Mouse (Mus musculus) thymus, postnatal 4 days (tissue): ENCODE results near the gene Apc2.
"Not testable (repeated sequence)": the region's sequence is repeated elsewhere in the genome, so short reads cannot be mapped to it uniquely, and the experiment has no call there.

Experiments used
- DNase-seq: peaks from one replicate; pipeline ENCODE4 v3.0.0; 2021

Gene Apc2

DNA sequence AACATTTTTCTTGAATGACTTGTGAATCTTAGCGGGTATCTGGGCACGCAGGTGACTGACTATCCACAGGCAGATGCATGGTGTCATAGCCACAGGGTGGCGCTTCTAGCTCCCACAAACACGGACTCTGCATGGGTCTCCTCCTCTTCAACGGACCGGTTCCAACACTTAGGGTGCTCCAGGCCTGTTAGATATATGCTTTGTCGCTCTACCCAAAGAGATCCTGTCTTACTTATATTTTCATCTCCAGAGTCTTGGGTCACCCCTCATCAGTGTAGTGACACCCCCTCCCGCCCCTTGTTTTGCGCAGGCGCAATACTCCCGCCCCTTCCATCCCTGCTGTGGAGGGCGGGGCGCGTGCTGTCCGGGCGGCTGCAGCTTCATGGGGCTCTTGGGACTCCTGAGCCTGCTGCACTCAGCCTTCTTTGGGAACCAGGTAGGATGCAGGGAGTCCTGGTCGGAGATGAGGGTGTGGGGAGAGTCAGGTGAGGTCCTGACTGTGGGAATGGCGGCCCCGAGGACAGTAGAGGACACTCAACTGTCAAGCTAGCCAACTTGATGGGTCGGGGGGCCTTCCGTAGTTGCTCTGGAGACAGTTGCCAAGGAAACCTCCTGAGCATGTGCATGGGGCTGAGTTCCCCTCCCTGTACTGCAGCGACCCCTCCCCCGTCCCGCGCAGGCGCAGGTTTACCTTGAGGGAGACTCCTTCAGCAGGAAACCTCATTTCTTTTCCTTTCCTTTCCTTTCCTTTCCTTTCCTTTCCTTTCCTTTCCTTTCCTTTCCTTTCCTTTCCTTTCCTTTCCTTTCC, at the start of gene Apc2:
Gene Apc2 (plus strand): TSS at position 360 of the 808 bp plus-strand sequence.
- peak; percentile 78 for DNase-seq

- no peak for DNase-seq
Measured at GRCm38 (mm10) chr10:80247849-80248248, 47.9 kb upstream of the Apc2 start.

- not testable (repeated sequence) for DNase-seq
Measured at GRCm38 (mm10) chr10:80248437-80248836, 47.3 kb upstream of the Apc2 start.

DNA sequence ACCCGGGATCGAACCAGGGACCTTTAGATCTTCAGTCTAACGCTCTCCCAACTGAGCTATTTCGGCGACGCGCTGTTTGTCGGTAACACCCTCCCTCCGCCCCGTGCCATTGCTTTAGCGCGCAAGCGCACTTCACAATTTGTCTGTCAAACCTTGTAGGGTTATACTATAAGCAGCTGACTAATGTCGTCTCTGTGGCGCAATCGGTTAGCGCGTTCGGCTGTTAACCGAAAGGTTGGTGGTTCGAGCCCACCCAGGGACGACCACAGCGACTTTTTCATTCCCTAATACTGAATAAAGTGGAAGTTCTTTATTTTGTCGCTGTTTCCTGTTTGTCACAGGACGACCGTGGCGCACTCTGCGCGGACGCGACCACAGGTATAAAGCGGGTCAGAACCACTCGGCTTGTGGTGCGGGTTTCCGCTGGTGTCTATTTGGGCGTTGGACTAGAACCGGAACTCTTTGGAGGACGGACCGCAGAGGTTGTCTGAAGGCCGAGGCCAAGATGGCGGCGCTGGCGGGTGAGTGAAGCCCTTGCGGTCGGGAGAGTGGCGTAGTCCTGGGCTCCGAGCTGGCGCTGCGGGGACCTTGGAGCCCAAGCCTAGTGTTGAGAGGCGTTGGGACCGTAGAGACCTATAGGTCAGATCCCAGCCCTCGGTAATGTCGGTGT, 46.7 kb upstream of the Apc2 start, which contains the start of gene Ndufs7:
Gene Ndufs7 (plus strand): TSS at position 151 of the 670 bp plus-strand sequence.
- peak; percentile 92 for DNase-seq

- no peak for DNase-seq
Measured at GRCm38 (mm10) chr10:80250059-80250458, 45.7 kb upstream of the Apc2 start.

DNA sequence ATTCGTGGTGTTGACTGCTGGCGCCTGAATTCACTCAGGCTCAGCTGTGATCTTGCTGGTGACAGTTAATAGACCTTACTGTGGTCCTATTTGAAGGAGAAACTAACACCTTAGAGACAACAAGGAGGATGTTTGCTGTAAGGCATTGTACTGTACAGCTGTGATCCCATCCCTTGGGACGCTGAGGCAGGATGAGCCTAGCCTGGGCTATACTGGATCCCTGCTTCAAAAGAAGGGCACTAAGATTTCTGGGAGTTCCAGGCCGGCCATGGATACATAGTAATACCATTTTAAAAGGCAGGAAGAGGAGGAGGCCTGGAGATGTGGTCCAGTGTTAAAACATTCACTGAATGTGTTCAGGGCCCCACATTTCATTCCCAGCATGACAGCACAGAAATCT, 45.2 kb upstream of the Apc2 start:
- no peak for DNase-seq

- no peak for DNase-seq
Measured at GRCm38 (mm10) chr10:80252011-80252410, 43.8 kb upstream of the Apc2 start.

DNA sequence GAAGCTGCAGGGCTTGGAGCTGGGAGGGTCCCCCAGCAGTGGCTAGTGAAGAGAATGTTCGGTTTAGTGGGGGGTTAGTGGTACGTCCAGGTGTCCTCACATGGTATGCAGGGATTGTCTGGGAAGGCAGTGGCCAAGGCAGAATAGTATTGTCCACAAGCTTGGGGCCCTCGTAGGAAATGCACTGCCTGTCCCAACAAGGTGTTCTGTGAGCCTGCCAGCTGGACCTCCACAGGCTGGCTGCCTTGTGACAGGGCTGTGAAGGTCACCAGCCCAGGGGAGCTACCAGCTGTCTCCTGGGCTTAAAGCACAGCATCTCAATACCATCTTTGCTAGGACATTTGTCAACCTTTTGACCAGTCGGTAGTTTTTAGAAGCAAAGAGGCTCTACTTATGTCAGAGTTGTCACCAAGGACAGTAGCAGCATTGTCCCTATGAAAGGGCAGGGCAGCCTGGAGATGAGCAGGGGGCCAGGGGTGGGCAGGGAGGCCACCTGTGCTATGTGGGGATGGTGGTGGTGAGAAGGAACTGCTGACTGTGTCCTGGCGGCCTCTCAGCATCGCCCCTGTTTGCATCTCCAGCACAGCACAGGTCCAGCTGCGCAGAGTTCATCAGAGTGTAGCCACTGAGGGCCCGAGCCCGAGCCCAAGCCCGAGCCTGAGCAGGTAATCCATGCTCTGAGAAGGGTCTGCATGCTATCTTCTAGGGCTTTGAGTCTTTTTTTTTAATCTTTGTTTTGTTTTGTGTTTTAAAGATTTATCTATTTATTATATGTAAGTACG, 43.1 kb upstream of the Apc2 start:
- no peak for DNase-seq

DNA sequence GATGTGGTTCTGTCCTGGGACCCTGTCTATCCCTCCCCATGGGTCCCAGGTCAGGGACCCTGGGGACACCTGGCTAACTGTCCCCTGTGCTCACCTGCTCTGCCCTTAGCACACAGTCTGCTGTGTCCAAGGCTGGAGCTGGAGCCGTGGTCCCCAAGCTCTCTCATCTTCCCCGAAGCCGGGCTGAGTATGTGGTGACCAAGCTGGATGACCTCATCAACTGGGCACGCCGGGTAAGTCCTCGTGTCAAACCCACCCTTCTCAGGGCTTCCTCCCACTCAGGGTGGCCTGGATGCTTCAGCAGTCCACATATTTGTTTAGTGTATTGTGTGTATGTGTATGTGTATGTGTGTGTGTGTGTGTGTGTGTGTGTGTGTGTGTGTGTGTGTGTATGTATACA, 42.2 kb upstream of the Apc2 start:
- no peak for DNase-seq

- no peak for DNase-seq
Measured at GRCm38 (mm10) chr10:80254331-80255297, 41.2 kb upstream of the Apc2 start.

DNA sequence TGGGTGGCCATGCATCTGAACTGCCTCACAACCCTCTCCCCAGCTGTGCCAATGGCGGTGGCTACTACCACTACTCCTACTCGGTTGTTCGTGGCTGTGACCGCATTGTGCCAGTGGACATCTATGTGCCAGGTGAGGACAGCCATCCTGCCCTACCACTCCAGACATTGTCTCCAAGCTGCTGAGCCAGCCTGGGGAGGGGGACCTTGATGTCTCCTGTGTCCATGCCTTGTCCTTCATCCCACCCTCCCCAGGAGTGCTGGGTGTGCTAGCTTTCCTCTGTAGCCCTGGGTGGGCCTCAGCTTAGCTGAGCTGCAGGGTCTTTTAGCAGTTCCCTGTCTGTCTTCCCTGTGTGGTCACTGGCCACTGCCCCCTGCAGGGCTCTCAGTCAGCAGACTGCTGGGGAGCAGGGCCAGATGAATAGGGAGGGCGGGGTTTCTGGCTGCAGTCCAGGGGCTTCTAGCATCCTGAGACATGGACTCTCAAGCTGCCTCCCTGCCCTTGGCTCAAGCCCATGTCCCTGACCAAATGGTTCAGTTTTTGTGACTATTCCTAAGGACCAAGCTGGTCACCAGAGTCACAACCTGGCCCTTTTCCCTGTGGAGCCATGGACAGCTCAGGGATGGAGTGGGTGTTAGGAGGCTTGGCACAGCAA, 39.8 kb upstream of the Apc2 start:
- DNase-seq = no peak

DNA sequence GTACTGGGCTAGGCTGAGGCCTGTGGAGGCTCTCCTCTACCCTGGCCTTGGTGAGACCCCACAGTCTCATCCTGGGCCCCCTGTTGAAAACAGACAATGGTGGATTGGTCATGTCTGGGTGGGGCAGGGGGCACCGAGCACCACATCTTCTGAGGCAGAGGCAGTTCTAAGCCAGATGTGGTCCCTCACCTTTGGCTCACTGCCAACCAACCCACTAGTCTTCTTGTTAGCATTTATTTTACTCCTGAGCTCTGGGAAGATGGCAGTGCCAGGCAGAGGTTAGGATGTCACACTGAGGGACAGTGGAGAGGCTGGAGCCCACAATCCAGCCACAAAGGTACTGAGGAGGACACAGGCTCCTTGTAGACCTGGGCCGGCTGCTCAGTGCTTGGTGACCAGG, 37.8 kb upstream of the Apc2 start:
- no peak for DNase-seq

DNA sequence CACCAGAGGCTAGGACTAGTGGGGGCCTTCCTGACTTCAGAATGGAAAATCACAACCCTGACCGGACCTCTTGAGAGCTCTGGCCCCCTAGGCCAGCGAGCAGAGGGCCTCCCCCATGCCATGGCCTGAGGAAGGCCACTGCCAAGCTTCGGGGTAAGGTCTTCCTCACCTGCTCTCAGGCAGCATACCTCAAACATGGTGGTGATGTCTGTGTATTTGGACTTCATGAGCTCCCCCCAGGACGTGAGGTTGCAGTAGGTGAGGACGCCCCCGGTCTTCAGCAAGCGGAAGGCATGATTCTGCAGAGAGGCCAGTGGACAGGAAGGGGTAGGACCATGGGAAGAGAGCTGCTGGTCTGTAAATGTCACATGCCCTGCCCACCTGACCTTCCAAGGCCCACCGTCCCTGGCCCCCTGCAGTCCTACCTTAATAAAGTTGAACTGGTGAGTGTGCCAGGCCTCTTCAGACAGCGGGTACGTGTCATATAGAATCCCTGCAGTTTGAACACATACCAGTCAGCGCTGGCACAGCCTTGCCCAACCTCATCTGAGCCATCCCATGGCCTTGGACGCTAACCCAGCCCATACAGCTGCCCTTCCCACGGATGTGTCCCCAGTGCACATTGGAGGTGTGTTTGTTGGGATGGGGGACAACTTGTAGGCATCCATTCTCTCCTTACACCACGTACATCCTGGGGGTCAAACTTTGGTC, 36.9 kb upstream of the Apc2 start:
- no peak for DNase-seq

DNA sequence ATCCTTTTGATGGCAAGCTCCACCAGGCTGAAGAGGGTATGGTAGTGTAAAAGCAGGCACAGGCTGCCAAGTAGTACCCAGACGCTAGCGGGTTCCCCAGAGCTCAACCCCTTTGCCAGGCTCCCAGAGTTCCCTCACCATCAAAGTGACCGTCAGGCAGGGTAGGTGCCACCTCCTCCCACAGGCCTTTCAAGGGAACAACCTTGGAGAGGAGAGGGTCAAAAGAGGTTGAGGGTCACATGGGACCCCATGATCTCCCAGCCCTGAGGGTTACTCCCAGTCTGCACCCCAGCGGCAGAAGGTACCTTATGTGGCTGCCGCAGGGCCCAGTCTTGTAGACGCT, 36.3 kb upstream of the Apc2 start:
- no peak for DNase-seq

DNA sequence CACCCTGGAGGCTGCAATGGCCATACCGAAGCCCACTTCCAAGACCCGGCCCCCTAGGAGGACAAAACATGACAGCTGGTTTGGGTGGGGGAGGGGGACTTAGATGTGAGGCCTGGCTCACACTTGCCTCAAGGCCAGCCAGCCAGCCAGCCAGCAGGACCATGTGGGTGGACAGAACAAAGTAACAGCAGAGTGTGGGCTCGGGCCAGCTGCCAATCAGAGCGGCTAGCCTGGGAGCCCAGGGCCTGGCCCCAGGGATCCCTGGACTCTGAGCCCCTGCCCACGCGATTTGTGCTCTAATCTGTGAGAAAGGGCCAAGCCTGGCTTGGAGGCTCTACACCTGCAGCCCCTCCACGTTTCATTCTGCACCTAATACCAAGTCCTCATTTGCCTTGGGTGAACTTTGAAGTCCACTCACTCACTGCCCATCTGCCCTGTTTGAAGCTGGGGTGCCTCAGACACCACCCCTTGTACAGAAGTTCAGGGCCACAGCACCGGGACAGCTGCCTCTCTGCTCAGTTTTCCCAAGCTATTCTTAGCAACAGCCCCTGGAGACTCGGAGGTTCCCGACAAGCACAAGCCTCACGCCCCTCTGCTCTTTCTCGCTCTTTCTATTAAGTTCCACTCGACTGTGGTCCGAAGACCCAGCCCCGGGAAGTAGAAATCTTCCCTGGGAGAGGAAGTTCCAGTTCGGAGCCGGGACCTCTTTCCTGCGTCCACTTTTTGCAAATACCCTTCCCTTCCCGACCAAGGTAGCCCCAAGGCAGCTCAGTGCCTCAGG, 35.7 kb upstream of the Apc2 start:
- DNase-seq = no peak

DNA sequence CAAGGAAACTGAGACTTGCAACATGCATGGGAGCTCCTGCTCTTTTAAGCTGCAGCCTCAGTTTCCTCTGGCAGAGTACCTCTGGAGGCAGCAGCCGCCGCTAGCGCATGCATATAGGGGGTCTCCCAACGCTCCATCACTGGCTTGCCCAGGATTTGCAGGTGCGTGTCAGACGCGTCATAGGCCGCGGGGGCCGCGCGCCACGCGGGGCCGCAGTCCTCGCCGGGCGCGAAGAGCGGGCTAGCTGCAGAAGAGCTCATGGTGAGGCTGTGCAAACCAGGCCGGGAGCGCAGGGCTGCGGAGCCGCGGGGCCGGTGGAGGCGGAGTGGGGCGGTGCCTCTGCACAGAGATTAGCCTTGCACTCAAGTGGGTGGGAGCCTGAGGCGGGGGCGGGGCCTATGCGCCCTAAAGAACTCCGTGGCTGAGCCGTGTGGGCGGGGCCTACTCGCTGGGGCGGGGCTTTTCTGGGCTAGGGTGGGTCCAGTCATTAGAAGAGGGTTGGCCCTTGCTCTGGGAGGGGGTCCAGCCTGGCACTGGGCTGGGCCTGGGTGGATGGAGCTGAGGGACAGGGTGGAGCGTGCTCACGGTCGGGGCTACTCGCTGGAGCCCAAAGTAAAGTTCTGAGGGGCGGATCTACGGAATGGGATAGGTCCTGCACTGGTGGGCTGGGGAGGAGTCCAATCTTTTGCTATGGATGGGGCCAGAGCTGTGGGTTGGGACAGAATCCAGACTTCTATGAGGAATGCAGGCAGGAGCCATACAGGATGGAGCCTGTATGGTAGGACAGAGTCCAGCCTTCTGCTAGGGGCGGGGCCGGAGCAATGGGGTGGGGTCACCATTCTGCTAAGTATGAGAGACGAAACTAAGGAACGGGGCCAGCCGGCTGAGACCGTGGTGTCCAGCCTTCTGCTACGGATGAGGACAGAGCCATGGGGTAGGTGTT, 34.9 kb upstream of the Apc2 start, which contains the start of the genes Gamt and Dazap1:
Gene Gamt (minus strand): TSS at position 371 of the 943 bp plus-strand sequence.
Gene Dazap1 (plus strand): TSS at position 845 of the 943 bp plus-strand sequence.
- DNase-seq = peak; percentile 96

DNA sequence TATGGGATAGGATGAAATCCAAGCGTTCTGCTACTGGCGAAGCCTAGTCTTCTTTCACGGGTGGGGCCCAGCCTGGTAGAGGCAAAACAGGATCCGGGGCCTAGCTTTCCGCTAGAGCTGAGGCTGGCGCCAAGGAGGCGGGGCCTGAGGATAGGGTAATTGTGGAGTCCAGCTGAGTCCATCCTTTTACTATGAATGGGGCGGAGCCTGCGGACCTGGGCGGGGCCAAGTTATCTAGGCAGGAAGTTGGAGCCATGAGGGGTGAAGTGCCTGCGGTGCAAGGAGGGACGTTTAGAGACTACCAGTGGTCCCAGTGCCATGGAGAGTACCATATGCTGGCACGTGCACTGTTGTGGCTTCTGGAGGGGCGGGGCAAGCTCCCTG, 34.2 kb upstream of the Apc2 start:
- peak; percentile 80 for DNase-seq

DNA sequence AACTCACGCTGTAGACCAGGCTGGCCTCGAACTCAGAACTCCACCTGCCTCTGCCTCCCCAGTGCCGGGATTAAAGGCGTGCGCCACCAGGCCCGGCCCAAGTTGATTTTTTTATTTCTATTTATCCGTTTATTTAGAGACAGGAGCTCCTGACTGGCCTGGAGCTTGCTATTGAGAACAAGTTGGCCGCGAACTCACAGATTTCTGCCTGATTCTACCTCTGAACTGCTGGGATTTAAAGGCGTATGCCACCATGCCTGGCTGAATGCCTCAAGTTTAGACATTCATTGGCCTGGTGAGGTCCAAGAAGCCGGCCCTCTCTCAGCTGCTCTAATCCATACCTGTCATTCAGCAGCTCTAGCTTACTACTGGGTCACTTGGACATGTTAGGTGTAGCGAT, 33.6 kb upstream of the Apc2 start:
- DNase-seq = no peak

- DNase-seq = no peak
Measured at GRCm38 (mm10) chr10:80262776-80263365, 32.9 kb upstream of the Apc2 start.
